Mouse (Mus musculus): ENCODE measurements around the gene Pex19. TPM values are rescaled to one million over a fixed set of nuclear protein-coding genes. Genes with fewer than 3 reads are reported as not detected.

Gene Pex19
- 85.8 and 87.6 TPM in 2 replicates for polyA plus RNA-seq (2012; rRNA removed)

DNA sequence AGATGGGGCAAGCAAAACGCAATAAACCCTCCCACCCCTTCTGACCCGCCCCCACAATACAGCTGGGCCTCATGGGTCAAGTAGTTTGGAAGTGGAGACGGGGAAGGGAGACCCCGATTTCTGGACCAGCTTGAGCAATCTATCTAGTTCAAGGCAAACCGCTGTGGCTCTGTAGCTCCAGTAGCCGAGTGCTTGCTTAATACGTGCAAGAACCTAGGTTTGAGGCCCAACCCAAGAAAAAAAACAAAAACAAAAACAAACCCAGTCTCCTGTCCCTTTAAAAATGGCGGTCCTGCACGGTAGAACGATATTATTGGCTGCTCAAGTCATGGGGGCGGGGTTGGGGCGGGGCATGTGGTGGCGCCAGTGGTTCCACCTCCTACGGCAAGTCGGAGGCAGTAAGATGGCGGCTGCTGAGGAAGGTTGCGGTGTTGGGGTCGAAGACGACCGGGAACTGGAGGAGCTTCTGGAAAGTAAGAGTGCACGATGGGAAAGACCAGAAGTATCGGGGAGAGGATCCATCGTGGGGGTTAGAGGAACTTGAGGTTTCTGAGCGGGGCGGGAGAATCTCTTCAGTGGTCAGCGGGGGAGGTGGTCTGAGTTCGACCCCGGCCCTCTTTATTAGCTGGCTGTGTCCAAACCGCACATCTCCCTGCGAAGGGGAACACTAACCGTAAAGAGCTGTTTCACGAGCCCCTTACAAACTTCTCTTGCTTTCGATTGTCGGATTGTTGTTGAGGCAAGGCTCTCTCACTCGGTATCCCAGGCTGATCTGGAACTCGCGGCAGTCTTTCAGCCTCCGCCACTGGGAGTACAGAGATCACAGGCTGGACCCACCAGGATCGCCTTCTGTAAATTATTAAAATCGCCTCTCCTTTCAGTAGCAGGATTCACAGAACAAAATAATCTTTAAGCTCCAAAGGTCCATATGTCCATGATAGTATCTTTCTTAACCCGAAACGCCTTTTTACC is at the start of gene Pex19:
TSS of gene Pex19 (plus strand) at position 380 of the 972 bp plus-strand sequence.
- TF ChIP-seq POLR2A (IDR thresholded peaks at IDR 0.05; ENCODE audit: extremely low read depth, insufficient read depth, low read length) (peak; percentile 73), CTCF (IDR thresholded peaks at IDR 0.05; ENCODE audit: extremely low read depth, insufficient read depth, low read length) (no peak)
- Histone ChIP-seq H3K4me3 (ENCODE audit: insufficient read depth, low read length) (peak within 1 kb of the TSS; percentile 94), H3K27ac (ENCODE audit: insufficient read depth, low read length) (no peak within 1 kb of the TSS), H3K4me1 (ENCODE audit: control insufficient read depth, insufficient read depth, low read length) (peaks cover 8% of the 10 kb centered on the region)

GRCm38 (mm10) chr1:172077981-172078380 is 48.6 kb upstream of the Pex19 start:
- Histone ChIP-seq H3K4me1 (ENCODE audit: control insufficient read depth, insufficient read depth, low read length) (no peaks in the 10 kb centered on the region), H3K27ac (ENCODE audit: insufficient read depth, low read length) (no peak overlapping the region), H3K4me3 (ENCODE audit: insufficient read depth, low read length) (no peak overlapping the region)
- TF ChIP-seq CTCF (IDR thresholded peaks at IDR 0.05; ENCODE audit: extremely low read depth, insufficient read depth, low read length) (no peak), POLR2A (IDR thresholded peaks at IDR 0.05; ENCODE audit: extremely low read depth, insufficient read depth, low read length) (no peak)

- H3K4me3 ChIP-seq (ENCODE audit: insufficient read depth, low read length): peak within 1 kb of the TSS; percentile 93
- TF ChIP-seq CTCF (IDR thresholded peaks at IDR 0.05; ENCODE audit: extremely low read depth, insufficient read depth, low read length) (no peak), POLR2A (IDR thresholded peaks at IDR 0.05; ENCODE audit: extremely low read depth, insufficient read depth, low read length) (peak; percentile 81)
These were observed 44.3 kb upstream of the Pex19 start, which contains the start of the genes Copa and Ncstn for GRCm38 (mm10) chr1:172082101-172082898. Copa (plus strand) TSS chr1:172082529. Ncstn (minus strand) TSS chr1:172082795.

DNA sequence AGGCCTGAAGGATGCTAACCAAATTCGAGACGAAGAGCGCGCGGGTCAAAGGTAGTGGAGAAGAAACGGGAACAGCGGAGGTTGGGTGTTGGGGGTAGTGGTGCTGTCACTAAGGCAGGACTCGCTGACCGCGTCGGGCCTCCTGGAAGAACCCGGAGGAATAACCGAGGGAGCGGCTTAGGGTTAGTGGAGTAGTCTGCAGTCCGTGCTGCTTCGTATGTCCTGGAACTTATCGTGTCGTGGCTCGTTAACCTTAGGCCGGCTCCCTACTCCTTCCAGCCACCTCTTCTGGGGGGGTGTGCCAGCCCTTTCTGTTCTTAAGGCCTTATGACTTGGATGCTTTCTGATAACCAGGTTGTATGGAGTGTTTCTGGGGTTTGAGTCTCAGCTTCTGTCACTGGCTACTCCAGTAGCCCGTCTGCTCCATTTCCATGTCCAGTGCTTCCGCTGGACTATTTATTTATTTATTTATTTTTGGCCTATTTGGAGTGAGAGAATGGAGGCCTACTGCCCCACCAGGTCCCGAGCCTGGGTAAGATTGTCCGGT is 43.6 kb upstream of the Pex19 start:
- Histone ChIP-seq H3K4me3 (ENCODE audit: insufficient read depth, low read length) (peak overlapping the region; percentile 93), H3K27ac (ENCODE audit: insufficient read depth, low read length) (no peak overlapping the region), H3K4me1 (ENCODE audit: control insufficient read depth, insufficient read depth, low read length) (peaks cover 3% of the 10 kb centered on the region)
- TF ChIP-seq CTCF (IDR thresholded peaks at IDR 0.05; ENCODE audit: extremely low read depth, insufficient read depth, low read length): no peak
- TF ChIP-seq POLR2A (IDR thresholded peaks at IDR 0.05; ENCODE audit: extremely low read depth, insufficient read depth, low read length): no peak

More at GRCm38 (mm10) chr1:172082101-172082898, 44.3 kb upstream of the Pex19 start, which contains the start of the genes Copa and Ncstn:
- H3K4me1 ChIP-seq (ENCODE audit: control insufficient read depth, insufficient read depth, low read length): peaks cover 3% of the 10 kb centered on the region
- H3K27ac ChIP-seq (ENCODE audit: insufficient read depth, low read length): peak within 1 kb of the TSS; percentile 85

GRCm38 (mm10) chr1:172093522-172093921 is 33.0 kb upstream of the Pex19 start:
- Histone ChIP-seq H3K27ac (ENCODE audit: insufficient read depth, low read length) (no peak overlapping the region), H3K4me3 (ENCODE audit: insufficient read depth, low read length) (no peak overlapping the region), H3K4me1 (ENCODE audit: control insufficient read depth, insufficient read depth, low read length) (no peaks in the 10 kb centered on the region)
- no peak for TF ChIP-seq POLR2A (IDR thresholded peaks at IDR 0.05; ENCODE audit: extremely low read depth, insufficient read depth, low read length)
- no peak for TF ChIP-seq CTCF (IDR thresholded peaks at IDR 0.05; ENCODE audit: extremely low read depth, insufficient read depth, low read length)

GRCm38 (mm10) chr1:172094295-172094694 is 32.3 kb upstream of the Pex19 start:
- no peak overlapping the region for H3K27ac ChIP-seq (ENCODE audit: insufficient read depth, low read length)
- H3K4me3 ChIP-seq (ENCODE audit: insufficient read depth, low read length): no peak overlapping the region
- TF ChIP-seq CTCF (IDR thresholded peaks at IDR 0.05; ENCODE audit: extremely low read depth, insufficient read depth, low read length): no peak
- TF ChIP-seq POLR2A (IDR thresholded peaks at IDR 0.05; ENCODE audit: extremely low read depth, insufficient read depth, low read length): no peak
- H3K4me1 ChIP-seq (ENCODE audit: control insufficient read depth, insufficient read depth, low read length): no peaks in the 10 kb centered on the region

- TF ChIP-seq CTCF (IDR thresholded peaks at IDR 0.05; ENCODE audit: extremely low read depth, insufficient read depth, low read length) (no peak), POLR2A (IDR thresholded peaks at IDR 0.05; ENCODE audit: extremely low read depth, insufficient read depth, low read length) (no peak)
- no peaks in the 10 kb centered on the region for H3K4me1 ChIP-seq (ENCODE audit: control insufficient read depth, insufficient read depth, low read length)
- no peak overlapping the region for H3K4me3 ChIP-seq (ENCODE audit: insufficient read depth, low read length)
- H3K27ac ChIP-seq (ENCODE audit: insufficient read depth, low read length): no peak overlapping the region
These were observed 31.4 kb upstream of the Pex19 start for GRCm38 (mm10) chr1:172095202-172095601.

- Histone ChIP-seq H3K27ac (ENCODE audit: insufficient read depth, low read length) (no peak overlapping the region), H3K4me1 (ENCODE audit: control insufficient read depth, insufficient read depth, low read length) (no peaks in the 10 kb centered on the region), H3K4me3 (ENCODE audit: insufficient read depth, low read length) (no peak overlapping the region)
- TF ChIP-seq CTCF (IDR thresholded peaks at IDR 0.05; ENCODE audit: extremely low read depth, insufficient read depth, low read length) (no peak), POLR2A (IDR thresholded peaks at IDR 0.05; ENCODE audit: extremely low read depth, insufficient read depth, low read length) (no peak)
These were observed 27.1 kb upstream of the Pex19 start for GRCm38 (mm10) chr1:172099325-172100033.
